Mouse (Mus musculus) central nervous system, embryonic 11.5 days (tissue): ENCODE data around the gene Gipr. TPM values are rescaled to one million over a fixed set of nuclear protein-coding genes. Genes with fewer than 3 reads are reported as not detected.

Experiments used
- polyA plus RNA-seq: library from polyadenylated mRNA; depleted of rRNA; stranded (reverse); fragments of >200 nt; gene quantifications from 2 replicates; pipeline ENCODE4 v1.2.3, GENCODE M21; 2012; rRNA removed

Gipr gene
- polyA plus RNA-seq: 2.4 and 3.1 TPM in 2 replicates

GRCm38 (mm10) chr7:19165656-19166423 is at the start of gene Gipr:
TSS of gene Gipr (minus strand) at chr7:19166127.

GRCm38 (mm10) chr7:19211996-19212755 is 46.2 kb upstream of the Gipr start, which contains the start of gene Gpr4:
TSS of gene Gpr4 (plus strand) at chr7:19212538.

GRCm38 (mm10) chr7:19175708-19176515 is 10.0 kb upstream of the Gipr start, which contains the start of gene Eml2:
TSS of gene Eml2 (plus strand) at chr7:19176421.

GRCm38 (mm10) chr7:19149626-19150025 is 16.3 kb downstream of the Gipr start, which contains the start of gene Snrpd2:
TSS of gene Snrpd2 (plus strand) at chr7:19149722.

GRCm38 (mm10) chr7:19148875-19149541 is 16.9 kb downstream of the Gipr start, which contains the start of gene Qpctl:
TSS of gene Qpctl (minus strand) at chr7:19149291.

GRCm38 (mm10) chr7:19119631-19120429 is 46.1 kb downstream of the Gipr start, which contains the start of gene Fbxo46:
TSS of gene Fbxo46 (plus strand) at chr7:19119859.

GRCm38 (mm10) chr7:19118028-19118771 is 47.7 kb downstream of the Gipr start, which contains the start of gene Gm4969:
TSS of gene Gm4969 (minus strand) at chr7:19118368.

Other genes starting within 250 kb of the Gipr start
- 15.5 and 23.3 TPM in 2 replicates for gene Nova2, start 240.2 kb downstream of the Gipr start, polyA plus RNA-seq
- 0.32 and 0.84 TPM in 2 replicates for gene Nanos2, start 178.7 kb downstream of the Gipr start, polyA plus RNA-seq
- 7.1 and 7.9 TPM in 2 replicates for gene Mypop, start 174.9 kb downstream of the Gipr start, polyA plus RNA-seq
- gene Irf2bp1, start 162.1 kb downstream of the Gipr start, polyA plus RNA-seq: 31.9 and 58.6 TPM in 2 replicates
- 0.57 and 0.67 TPM in 2 replicates for gene Foxa3, start 142.6 kb downstream of the Gipr start, polyA plus RNA-seq
- 84.7 and 90.8 TPM in 2 replicates for gene Sympk, start 141.8 kb downstream of the Gipr start, polyA plus RNA-seq
- gene Rsph6a, start 111.4 kb downstream of the Gipr start, polyA plus RNA-seq: 0.02 and 0.11 TPM in 2 replicates
- gene Dmwd, start 89.9 kb downstream of the Gipr start, polyA plus RNA-seq: 85.3 and 111 TPM in 2 replicates
- gene Dmpk, start 82.3 kb downstream of the Gipr start, polyA plus RNA-seq: 67.7 and 68.8 TPM in 2 replicates
- gene Six5, start 71.5 kb downstream of the Gipr start, polyA plus RNA-seq: 35.0 and 44.6 TPM in 2 replicates
- gene Gm4969, start 47.8 kb downstream of the Gipr start, polyA plus RNA-seq: 0.97 and 3.3 TPM in 2 replicates
- 10.6 and 11.1 TPM in 2 replicates for gene Fbxo46, start 46.3 kb downstream of the Gipr start, polyA plus RNA-seq
- 9.8 and 13.3 TPM in 2 replicates for gene Qpctl, start 16.8 kb downstream of the Gipr start, polyA plus RNA-seq
- gene Snrpd2, start 16.4 kb downstream of the Gipr start, polyA plus RNA-seq: 200 and 212 TPM in 2 replicates
- 26.1 and 34.5 TPM in 2 replicates for gene Eml2, start 10.3 kb upstream of the Gipr start, polyA plus RNA-seq
- gene Gpr4, start 46.4 kb upstream of the Gipr start, polyA plus RNA-seq: 1.6 and 4.5 TPM in 2 replicates
- gene Opa3, start 62.2 kb upstream of the Gipr start, polyA plus RNA-seq: 24.3 and 29.1 TPM in 2 replicates
- gene Vasp, start 105.7 kb upstream of the Gipr start, polyA plus RNA-seq: 67.2 and 70.5 TPM in 2 replicates
- gene Ppm1n, start 113.9 kb upstream of the Gipr start, polyA plus RNA-seq: 0.10 and 0.32 TPM in 2 replicates
- gene Rtn2, start 116.5 kb upstream of the Gipr start, polyA plus RNA-seq: 46.8 and 47.1 TPM in 2 replicates
- gene Fosb, start 143.9 kb upstream of the Gipr start, polyA plus RNA-seq: 0.06 and 0.07 TPM in 2 replicates
- 63.7 and 67.6 TPM in 2 replicates for gene Ercc1, start 178.7 kb upstream of the Gipr start, polyA plus RNA-seq
- 13.1 and 16.6 TPM in 2 replicates for gene Cd3eap, start 193.4 kb upstream of the Gipr start, polyA plus RNA-seq
- 11.1 and 11.8 TPM in 2 replicates for gene Ppp1r13l, start 193.6 kb upstream of the Gipr start, polyA plus RNA-seq
- gene Ercc2, start 215.9 kb upstream of the Gipr start, polyA plus RNA-seq: 53.3 and 59.0 TPM in 2 replicates
- 1.8 and 2.0 TPM in 2 replicates for gene Klc3, start 238.0 kb upstream of the Gipr start, polyA plus RNA-seq
- gene Ckm, start 238.6 kb upstream of the Gipr start, polyA plus RNA-seq: 0.40 and 0.76 TPM in 2 replicates